Mouse (Mus musculus) ES-Bruce4 (cell line): Measurements from ENCODE around the gene Mlxipl.
A peak's percentile ranks its signal among the peaks of the same experiment; 100 is the strongest.

ENCODE experiments used
- EP300 ChIP-seq: IDR thresholded peaks from 2 replicates; pipeline ENCODE4 v1.6.1; 2011; ENCODE audit warnings: low read depth, low read length; ENCODE audit not compliant: insufficient read depth
- POLR2A ChIP-seq: IDR thresholded peaks from one replicate; pipeline ENCODE4 v1.8.1; 2011; ENCODE audit warnings: low read length; ENCODE audit not compliant: insufficient read depth

- no peak for TF ChIP-seq EP300
- TF ChIP-seq POLR2A: peak; percentile 4
These were observed 47.4 kb upstream of the Mlxipl start for GRCm38 (mm10) chr5:135042105-135042788.
